Mouse (Mus musculus) G1E-ER4 (cell line): ENCODE measurements around the gene Agbl2. TPM values are rescaled to one million over a fixed set of nuclear protein-coding genes. Genes with fewer than 3 reads are reported as not detected.

Experiments used
- GATA1 ChIP-seq: IDR thresholded peaks from one replicate; pipeline ENCODE4 v1.8.0; 2012; ENCODE audit warnings: low read length, inconsistent platforms
- polyA plus RNA-seq: library from polyadenylated mRNA; stranded (reverse); fragments of >175 nt; gene quantifications from 2 replicates; pipeline ENCODE4 v1.2.3, GENCODE M21; 2012

Agbl2 gene
- polyA plus RNA-seq, 1 experiment = not detected

DNA sequence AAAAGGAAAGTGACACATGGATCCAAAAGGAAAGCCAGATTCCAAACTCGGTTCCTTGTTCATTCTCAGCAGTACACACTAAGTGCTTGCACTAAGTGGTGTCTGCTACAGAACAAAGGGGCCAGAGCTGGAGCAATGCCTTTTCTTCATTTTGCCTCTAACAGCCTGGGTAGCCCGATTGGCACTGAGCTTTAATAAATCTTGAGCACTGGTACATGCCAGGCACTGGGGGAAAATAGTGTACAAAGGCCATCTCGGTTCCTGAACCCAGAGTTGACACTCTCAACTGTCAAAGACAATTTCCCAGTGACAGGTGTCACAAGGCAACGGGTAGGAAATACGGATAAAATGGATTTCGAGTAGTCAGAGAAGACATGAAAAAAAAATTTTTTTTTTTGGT is 63.6 kb downstream of the Agbl2 start:
- no peak for TF ChIP-seq GATA1

DNA sequence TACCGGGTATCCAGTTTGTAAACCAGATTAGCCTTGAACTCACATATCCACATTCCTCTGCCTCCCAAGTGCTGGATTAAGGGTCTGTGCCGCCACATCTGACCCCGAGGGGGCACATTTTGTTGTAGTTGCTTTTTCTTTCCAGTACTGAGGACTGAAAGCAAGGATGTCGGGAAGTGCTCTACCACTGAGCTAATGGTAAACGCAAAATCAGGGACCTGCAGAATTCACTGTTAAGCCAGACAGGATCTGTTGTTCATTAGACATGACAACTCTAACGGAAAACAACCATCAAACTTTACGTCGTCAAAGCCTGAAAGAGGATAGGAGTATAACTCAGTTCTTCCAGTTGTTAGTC is 64.0 kb downstream of the Agbl2 start:
- no peak for TF ChIP-seq GATA1

DNA sequence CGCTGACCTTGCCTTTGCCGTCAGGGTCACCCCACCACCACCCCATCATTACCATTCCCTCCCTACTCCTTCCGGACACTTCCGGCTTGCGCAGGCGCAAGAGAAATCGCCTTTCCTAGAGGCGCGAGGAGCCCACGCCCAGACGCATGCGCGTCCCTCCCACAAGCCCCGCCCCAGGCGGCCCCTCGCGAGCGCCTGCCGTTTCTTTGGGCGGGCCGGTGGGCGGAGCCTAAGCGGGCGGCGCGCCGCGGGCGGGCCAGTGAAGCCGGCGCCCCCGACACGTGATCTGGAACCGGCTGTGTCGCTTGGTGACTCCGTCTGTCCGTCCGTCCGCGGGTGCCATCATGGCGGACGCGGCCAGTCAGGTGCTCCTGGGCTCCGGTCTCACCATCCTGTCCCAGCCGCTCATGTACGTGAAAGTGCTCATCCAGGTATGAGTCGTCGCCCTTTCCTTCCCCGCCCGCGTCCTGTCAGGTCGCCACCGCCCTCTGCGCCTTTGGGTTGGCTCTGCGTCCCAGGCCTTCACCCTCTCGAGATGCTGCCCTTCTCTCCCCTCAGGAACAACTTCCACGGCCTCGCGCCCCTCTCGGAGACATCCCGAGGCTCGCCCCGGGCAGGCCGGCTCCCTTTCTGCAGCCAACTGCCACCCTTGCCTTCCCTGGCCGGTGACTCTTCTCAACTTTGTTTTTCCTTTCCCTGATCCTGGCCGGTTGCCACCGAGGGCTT is 64.6 kb downstream of the Agbl2 start, which contains the start of gene Mtch2:
Gene Mtch2 (plus strand): TSS at position 201 of the 726 bp plus-strand sequence.
- TF ChIP-seq GATA1 = no peak

DNA sequence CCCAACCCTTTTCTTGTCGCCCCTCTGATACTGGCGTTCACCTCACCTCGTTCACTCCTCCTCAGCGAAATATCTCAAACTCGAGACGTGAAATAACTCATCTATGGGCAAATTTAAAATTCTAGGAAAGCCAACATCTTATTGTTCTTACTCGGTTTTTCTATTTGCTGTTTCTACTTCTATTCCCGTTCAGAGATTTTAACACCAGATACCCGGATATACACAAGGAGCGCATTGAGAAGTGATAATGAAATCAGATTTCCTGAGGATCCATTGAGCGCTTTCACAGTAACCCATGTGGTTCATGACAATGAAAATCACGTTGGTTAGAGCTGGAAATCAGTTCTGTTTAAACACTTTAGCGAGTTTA is 65.1 kb downstream of the Agbl2 start:
- no peak for TF ChIP-seq GATA1

DNA sequence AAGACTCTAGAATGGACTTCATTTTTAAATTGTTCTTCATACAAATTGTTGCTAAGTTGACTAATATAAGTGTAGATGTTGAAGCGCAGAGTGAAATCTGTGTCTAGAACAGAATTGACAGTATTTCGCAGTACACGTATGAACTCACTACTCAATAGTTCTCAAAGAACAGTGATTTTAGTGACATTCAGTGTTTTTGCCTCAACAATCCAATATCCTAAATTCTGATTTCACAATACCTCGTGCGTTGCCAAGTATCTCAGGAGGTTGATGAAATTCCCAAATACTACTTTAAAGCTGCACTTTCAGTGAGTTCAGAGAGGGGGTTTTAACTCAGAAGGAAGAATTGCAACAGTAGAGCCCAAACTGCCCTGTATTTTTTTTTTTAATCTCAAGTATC is 65.8 kb downstream of the Agbl2 start:
- no peak for TF ChIP-seq GATA1

DNA sequence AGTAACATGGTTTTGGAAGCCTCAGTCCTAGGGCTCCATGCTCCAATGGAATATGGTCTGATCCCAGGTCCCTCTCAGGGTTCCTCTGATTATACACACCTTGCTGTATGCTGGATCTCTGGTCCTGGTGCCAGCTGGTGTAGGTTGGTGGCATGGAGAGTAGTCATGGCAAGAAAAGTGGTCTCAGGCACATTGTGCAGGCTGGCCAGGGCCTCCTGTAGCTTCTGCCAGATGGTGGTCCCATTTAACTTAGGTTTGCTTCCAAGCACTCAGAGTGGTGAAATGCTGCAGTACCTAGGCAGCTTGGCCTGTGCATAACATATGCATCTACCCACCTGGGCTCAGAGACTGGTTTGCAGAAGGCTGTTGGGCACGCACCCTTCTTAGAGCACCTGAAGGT is 67.9 kb downstream of the Agbl2 start:
- no peak for TF ChIP-seq GATA1

DNA sequence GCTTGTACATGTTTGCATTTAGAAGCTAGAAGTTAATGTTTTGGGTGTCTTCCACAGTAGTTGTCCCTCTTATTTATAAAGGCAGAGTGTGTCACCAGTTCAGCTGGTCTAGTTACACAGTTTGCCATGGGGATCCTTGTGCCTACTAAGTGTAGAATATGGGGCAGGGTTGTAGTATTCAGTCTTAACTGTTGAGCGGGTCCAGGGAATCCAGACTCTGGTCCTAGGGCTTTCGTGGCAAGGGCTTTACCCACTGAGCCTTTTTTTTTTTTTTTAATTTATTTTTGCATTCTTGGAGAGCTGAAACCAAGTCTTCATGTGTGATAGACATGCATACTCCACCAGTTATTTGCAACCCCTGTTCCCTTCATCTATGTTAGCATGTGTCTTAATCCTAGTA is 79.0 kb downstream of the Agbl2 start:
- TF ChIP-seq GATA1 = no peak

DNA sequence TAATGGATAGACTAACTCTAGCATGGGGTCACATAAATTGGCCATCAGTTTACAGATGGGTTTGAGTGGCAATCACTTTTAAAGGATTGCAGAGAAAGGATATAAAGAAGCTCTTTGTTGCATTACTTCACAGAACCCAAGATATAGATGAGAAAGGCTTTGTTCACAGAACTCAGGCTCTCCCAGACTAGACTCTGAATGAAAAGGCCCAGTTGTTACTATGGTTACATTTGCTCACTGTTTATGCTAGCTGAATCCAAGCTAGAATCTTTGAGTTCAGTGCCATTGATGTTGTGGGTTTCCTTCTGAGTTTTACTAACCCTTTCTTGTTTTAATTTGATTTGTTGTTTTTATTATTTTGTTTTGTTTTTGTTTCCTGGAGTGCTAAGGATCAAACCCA is 81.7 kb downstream of the Agbl2 start:
- TF ChIP-seq GATA1 = no peak

DNA sequence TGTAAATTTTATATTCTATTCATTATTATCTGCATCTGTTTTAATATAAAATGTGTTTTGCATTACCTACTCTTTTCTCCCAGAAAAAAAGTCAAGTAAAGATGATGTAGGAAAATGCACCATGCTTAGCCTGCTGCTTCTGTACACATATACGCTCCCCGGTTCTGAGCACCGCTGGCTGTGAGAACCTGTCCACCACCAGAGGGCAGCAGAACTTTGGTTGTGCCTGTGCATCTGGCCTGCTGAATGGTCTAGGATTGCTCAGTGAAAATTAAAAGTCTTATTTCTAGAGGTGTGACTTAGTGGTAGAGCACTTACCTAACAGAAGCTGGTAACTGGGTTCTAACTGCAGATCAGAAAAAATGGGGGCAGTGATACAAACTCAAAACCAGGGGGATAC is 84.0 kb downstream of the Agbl2 start:
- no peak for TF ChIP-seq GATA1

DNA sequence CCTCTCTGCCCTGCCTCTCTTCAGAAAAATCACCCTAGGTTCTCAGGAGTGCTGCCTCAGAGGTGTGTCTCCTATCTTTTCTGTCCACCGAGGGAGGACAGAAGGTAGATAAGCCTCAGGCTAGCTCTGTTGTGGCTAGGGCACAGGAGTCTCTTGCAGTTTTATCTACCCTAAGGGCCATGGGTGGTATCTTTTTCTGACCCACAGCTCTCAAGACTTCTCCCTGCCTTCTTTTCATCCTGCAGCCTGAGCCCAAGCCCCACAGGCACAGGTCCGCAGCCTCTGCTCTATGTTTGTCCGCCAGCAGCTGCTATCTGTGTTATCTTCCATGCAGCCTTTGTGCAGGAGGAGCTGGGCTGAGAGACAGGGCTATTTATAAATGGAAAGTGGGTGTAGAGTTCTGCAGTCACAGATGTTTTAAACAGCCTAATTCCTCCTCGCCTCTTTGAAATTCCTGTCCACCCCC is 87.6 kb downstream of the Agbl2 start:
- TF ChIP-seq GATA1 = peak; percentile 29

DNA sequence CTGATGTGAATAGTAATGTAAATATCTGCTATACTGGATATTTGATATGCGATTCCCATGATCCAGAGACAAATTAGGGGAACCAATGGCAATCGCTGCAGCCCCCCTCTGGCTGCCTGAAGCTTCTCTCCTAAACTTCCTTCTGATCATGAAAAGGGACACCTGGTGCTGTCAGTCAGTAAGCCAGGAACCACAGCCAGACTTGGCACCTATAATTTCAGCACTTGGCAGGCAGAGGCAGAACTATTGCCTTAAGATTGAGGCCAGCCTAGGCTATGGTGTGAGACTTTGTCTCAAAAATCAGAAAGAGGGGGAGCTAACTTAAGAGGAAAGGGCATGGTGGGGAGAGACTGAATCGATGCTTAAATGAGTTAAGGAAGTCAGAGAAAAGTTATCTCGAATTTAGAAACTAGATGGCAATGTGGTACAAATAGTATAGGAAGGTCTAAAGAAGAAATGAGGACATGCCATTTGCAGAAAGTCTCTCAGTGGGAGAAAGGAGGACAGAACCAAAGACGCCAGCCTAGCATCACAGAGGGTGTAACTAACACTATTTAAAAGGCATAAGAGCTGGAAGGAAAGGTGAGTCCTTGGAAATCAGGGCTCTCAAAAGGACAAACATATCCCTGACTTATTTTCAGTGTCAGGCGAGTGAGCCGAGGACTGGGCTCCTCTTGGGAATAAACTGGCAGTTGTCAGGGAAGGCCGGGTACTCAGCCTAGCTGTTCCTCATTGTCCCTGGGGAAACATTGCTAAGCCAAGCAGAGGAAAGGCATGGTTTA is 88.8 kb downstream of the Agbl2 start:
- no peak for TF ChIP-seq GATA1

DNA sequence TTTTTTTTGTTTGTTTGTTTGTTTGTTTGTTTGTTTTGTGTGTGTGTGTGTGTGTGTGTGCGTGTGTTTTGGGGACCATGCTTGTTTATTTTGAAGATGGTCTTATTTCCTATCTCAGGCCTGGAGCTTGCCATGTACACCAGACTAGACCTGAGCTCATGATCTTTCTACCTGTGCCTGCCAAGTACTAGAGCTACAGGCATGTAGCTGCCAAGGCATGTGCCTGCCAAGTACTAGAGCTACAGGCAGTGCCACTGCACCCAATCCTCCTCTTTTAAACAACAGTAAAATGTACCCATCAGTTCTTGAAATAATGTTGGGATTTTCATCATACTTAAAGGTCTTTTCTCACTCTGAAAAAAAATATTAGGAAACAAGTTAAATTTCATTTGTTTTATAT is 91.5 kb downstream of the Agbl2 start:
- no peak for TF ChIP-seq GATA1

DNA sequence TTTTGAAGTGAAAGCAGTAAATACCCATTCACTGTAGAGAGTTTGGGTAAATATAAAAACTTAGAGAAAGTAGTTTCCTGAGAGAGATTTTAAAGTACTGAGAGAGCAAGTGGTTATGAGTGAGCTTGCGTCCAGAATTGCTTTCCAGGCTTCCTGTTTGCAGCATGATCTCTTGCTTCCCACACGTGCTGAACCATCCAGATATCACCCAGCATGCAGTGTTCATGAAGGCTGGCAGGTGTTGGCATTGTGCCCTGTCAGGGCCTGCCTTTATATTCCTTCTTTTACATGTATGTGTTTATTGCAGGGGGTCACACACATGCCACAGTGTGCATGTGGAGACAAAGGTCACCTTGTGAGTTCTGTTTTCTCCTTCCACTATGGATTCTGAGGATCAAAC is 92.7 kb downstream of the Agbl2 start:
- no peak for TF ChIP-seq GATA1

DNA sequence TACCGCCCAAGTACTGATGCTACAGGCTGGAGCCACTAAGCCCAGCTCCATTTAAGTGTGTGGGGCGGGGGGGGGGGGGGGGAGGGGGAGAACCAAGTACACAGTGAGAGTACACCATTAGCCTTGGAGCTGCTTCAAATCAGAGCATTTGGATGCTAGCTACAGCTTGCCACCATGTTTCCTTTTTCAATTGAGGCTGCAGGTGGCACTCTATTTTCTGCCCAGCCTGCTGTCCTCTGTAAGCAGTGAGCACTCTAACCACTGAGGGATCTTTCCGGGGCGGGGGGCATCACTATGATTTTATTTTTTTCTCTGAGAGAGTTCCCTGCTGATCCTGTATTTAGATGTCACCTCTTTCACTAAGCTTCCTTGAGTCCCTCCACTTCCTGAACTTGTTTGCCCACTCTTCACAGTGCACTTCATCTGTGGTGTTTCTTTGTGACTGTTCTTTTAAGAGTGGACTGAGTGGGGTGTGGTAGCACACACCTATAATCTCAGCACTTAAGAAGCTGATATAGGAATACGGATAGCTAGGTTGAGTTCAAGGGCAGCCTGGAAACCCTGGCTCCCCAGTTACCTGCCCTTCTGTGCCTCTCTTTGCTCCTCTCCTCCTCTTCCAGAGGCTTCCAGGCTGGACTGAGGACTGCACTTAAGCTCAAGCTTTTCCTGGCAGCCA is 95.2 kb downstream of the Agbl2 start:
- no peak for TF ChIP-seq GATA1

DNA sequence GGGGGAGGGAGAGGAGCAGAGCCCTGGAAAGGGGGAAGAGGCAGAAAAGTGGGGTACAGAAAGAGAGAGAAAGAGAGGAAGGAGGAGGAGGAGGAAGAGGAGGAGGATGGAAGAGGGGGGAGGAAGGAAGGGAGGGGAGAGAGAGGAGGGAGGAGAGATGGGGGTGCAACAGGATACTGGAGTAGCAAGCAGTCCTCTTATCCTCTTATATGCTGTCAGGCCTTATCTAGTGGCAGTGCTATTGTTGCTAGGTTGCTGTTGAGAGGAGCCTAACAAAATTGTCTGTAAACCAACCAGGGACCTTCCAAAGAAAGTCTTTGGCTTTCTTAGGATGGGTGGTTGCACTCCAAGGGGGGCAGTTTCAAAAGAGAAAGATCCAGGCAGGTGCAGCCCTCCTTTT is 96.9 kb downstream of the Agbl2 start:
- TF ChIP-seq GATA1 = no peak

DNA sequence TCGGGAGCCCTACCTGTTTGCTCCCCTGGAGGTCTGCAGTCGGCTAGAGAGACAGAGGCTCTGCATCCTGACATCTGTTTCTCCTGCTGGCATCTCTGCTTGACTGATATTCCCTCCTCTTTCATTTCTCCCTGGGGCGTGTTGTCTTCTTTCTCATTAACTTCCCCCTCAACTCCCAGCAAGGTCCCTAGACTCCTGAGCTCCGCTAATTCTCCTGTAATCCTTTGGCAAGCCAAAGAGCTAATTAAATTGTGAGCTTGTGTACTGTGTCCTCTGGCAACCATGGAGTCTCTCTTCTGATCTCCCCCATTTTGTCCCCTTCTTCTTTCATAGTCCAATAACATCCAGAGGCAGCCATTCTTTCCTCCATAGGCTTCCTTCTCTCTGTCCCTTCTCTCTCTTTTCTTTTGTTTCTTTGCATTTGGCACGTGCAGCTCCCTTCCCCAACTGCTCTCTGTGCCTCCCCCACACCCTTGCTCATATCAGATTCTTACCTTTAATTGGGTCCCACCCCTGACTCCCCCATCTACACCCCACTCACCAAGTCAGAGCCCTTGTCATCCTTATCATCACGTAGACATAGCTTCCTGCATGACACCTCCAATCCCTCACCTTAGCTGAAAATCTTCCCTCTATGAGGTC is 97.7 kb downstream of the Agbl2 start:
- TF ChIP-seq GATA1 = no peak
